Mouse (Mus musculus) lung, embryonic 14.5 days (tissue): ENCODE results near the gene Tmem82. TPM values are rescaled to one million over a fixed set of nuclear protein-coding genes. Genes with fewer than 3 reads are reported as not detected.
A peak's percentile ranks its signal among the peaks of the same experiment; 100 is the strongest.

ENCODE experiments used
- ATAC-seq: fragments of 200-750 bp; cut with Nextera tagmentation; 2 replicates; pipeline ENCODE4 v1.8.0; 2017; ENCODE audit warnings: mild to moderate bottlenecking, moderate TSS enrichment, moderate library complexity; ENCODE audit not compliant: insufficient read depth
- DNase-seq: peaks from one replicate; pipeline ENCODE4 v3.0.0-alpha.2; 2015
- H3K27ac ChIP-seq: fragments of 300-500 bp; sonication (generic); 2 replicates; pipeline ENCODE4 v1.5.1; 2014; ENCODE audit warnings: low read depth, mild to moderate bottlenecking, moderate library complexity
- H3K27me3 ChIP-seq: fragments of 300-500 bp; sonication (generic); 2 replicates; pipeline ENCODE4 v1.6.1; 2014; ENCODE audit warnings: low read length, control low read depth; ENCODE audit not compliant: insufficient read depth
- H3K36me3 ChIP-seq: fragments of 300-500 bp; sonication (generic); 2 replicates; pipeline ENCODE4 v1.6.1; 2014; ENCODE audit warnings: control low read depth; ENCODE audit not compliant: insufficient read depth
- H3K4me1 ChIP-seq: fragments of 300-500 bp; sonication (generic); 2 replicates; pipeline ENCODE4 v1.6.1; 2014; ENCODE audit warnings: antibody characterized with exemption, control low read depth; ENCODE audit not compliant: insufficient read depth
- H3K4me2 ChIP-seq: fragments of 300-500 bp; sonication (generic); 2 replicates; pipeline ENCODE4 v1.6.1; 2014; ENCODE audit warnings: mild to moderate bottlenecking
- H3K4me3 ChIP-seq: fragments of 300-500 bp; sonication (generic); 2 replicates; pipeline ENCODE4 v1.5.1; 2014; ENCODE audit warnings: low read depth, low read length
- H3K9ac ChIP-seq: fragments of 300-500 bp; sonication (generic); 2 replicates; pipeline ENCODE4 v1.6.1; 2014
- H3K9me3 ChIP-seq: fragments of 300-500 bp; sonication (generic); 2 replicates; pipeline ENCODE4 v1.6.1; 2016; ENCODE audit warnings: low read depth, low read length, control low read depth
- CTCF ChIP-seq: IDR thresholded peaks from 2 replicates; pipeline ENCODE4 v1.5.1; 2016; ENCODE audit warnings: antibody characterized with exemption, low read depth
- WGBS: fragments of 180-500 bp; shearing (Covaris S2); extraction: QIAGEN DNeasy Blood & Tissue Kit; methylation state at CpG from one replicate; pipeline ENCODE4 v1.1.7; 2014; 5-methylcytosine and 5-hydroxymethylcytosine counted together
- polyA plus RNA-seq: library from polyadenylated mRNA; unstranded; fragments of >200 nt; fragmentation: Nextera tagmentation; extraction: Ambion mirVana; gene quantifications from 2 replicates; pipeline ENCODE4 v1.2.1, GENCODE M21; 2014

Tmem82 gene
- polyA plus RNA-seq, 1 experiment from 2014 or later = 0.50 TPM

GRCm38 (mm10) chr4:141614946-141615345 lies 3.5 kb downstream of the Tmem82 start:
- H3K4me2 ChIP-seq = no peak overlapping the region
- no peak overlapping the region for H3K9ac ChIP-seq
- no peak overlapping the region for H3K4me3 ChIP-seq
- TF ChIP-seq CTCF = no peak
- no peak for ATAC-seq
- WGBS = 68% methylated on average over 14 of the region's 14 CpGs
- no peaks in the 10 kb centered on the region for H3K27me3 ChIP-seq
- no peaks in the 10 kb centered on the region for H3K36me3 ChIP-seq
- no peaks in the 10 kb centered on the region for H3K9me3 ChIP-seq
- no peak overlapping the region for H3K27ac ChIP-seq
- H3K4me1 ChIP-seq = peaks cover 10% of the 10 kb centered on the region
- DNase-seq = no peak

DNA sequence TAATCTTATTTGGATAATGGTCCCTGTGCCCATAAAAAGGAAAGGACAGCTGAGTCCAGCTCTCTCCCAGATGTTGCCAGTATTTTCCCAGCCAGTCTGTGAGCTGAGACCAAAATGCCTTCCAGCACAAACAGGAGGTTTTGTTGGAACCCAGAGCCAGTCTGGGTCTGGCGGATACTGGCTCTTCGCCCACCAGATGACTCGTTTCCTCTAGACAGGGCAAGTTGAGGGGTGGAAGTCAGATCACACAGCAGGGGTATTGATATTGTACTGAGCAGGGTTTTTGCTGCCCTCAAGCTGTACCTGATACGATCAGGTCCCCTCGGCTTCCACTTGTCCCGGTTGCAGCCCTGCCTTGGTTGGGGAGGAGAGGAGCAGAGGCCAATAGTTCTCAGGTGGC lies 8.9 kb downstream of the Tmem82 start:
- no peak for ATAC-seq
- H3K36me3 ChIP-seq = no peaks in the 10 kb centered on the region
- H3K9me3 ChIP-seq = no peaks in the 10 kb centered on the region
- H3K9ac ChIP-seq = no peak overlapping the region
- H3K27me3 ChIP-seq = no peaks in the 10 kb centered on the region
- DNase-seq = peak; percentile 66
- peaks cover 9% of the 10 kb centered on the region; the same call in 1 of the 2 replicates for H3K4me1 ChIP-seq
- no peak overlapping the region for H3K27ac ChIP-seq
- 69% methylated on average over 6 of the region's 6 CpGs for WGBS
- TF ChIP-seq CTCF = no peak
- no peak overlapping the region for H3K4me2 ChIP-seq
- H3K4me3 ChIP-seq = no peak overlapping the region

- H3K9me3 ChIP-seq = no peaks in the 10 kb centered on the region
- TF ChIP-seq CTCF = no peak
- H3K9ac ChIP-seq = no peak within 1 kb of the TSS
- H3K27me3 ChIP-seq = no peaks in the 10 kb centered on the region
- DNase-seq (peak; percentile 57), ATAC-seq (no peak)
- no peak within 1 kb of the TSS for H3K4me3 ChIP-seq
- H3K27ac ChIP-seq = peak within 1 kb of the TSS; percentile 83; the same call in 1 of the 2 replicates
- H3K36me3 ChIP-seq = no peaks in the 10 kb centered on the region
- WGBS = 61% methylated on average over 11 of the region's 11 CpGs
- H3K4me2 ChIP-seq = no peak within 1 kb of the TSS
- peaks cover 21% of the 10 kb centered on the region for H3K4me1 ChIP-seq
Observed at GRCm38 (mm10) chr4:141605861-141606260, 12.6 kb downstream of the Tmem82 start, which contains the start of gene Fblim1. TSS of gene Fblim1 (minus strand) at chr4:141606096.

- no peak for DNase-seq
- Histone ChIP-seq H3K4me3 (no peak overlapping the region), H3K27ac (peak overlapping the region; percentile 83; the same call in 1 of the 2 replicates), H3K9me3 (no peaks in the 10 kb centered on the region), H3K4me2 (no peak overlapping the region), H3K27me3 (no peaks in the 10 kb centered on the region), H3K9ac (no peak overlapping the region), H3K36me3 (no peaks in the 10 kb centered on the region), H3K4me1 (peaks cover 21% of the 10 kb centered on the region)
- no peak for TF ChIP-seq CTCF
- WGBS = 81% methylated on average over 5 of the region's 5 CpGs
- peak; percentile 16; the same call in 1 of the 2 replicates for ATAC-seq
Observed at GRCm38 (mm10) chr4:141605421-141605820, 13.0 kb downstream of the Tmem82 start.

DNA sequence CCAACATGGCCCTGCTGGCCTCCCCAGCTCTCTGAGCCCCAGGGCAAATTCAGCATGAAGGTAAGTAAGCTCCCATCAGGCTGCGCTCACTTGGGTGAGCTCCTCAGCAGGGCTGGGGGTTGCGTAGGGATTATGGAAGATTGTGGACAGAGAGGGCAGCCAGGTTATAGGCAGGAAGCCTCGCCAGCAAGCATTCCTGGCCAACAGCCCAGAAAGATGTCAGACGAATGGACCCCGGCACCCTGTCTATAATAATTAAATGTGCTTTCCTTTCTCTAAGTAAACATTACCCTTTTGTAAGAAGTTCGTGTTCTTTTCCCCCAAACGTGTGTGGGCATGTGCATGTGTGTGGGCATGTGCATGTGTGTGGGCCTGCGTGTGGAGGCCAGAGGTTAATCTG lies 13.9 kb downstream of the Tmem82 start:
- WGBS = 12% methylated on average over 8 of the region's 8 CpGs
- no peaks in the 10 kb centered on the region for H3K36me3 ChIP-seq
- no peaks in the 10 kb centered on the region for H3K27me3 ChIP-seq
- TF ChIP-seq CTCF = no peak
- no peak overlapping the region for H3K9ac ChIP-seq
- no peak overlapping the region for H3K4me2 ChIP-seq
- H3K4me1 ChIP-seq = peaks cover 21% of the 10 kb centered on the region
- no peak overlapping the region for H3K4me3 ChIP-seq
- DNase-seq (peak; percentile 91), ATAC-seq (peak; percentile 66)
- peak overlapping the region; percentile 83 for H3K27ac ChIP-seq
- H3K9me3 ChIP-seq = no peaks in the 10 kb centered on the region

DNA sequence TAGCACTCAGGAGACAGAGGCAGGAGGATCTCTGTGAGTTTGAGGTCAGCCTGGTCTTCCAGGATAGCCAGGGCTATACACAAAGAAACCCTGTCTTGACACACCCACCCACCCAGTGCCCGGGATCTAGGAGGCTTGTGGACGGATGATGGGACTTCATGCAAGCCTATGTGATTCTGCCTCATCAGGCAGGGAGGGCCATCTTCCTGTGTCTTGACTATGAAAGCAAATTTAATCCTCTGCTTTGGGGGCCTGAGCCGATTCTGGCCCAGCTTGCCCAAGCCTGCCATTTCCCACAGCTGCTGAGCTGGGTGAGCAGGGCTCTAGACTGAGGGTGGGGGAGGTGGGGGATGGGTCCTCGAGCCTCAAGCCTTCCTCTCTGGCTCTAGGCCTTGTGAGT lies 14.5 kb downstream of the Tmem82 start:
- Histone ChIP-seq H3K4me2 (no peak overlapping the region), H3K9me3 (no peaks in the 10 kb centered on the region), H3K4me1 (peaks cover 21% of the 10 kb centered on the region), H3K9ac (no peak overlapping the region), H3K36me3 (no peaks in the 10 kb centered on the region), H3K27me3 (no peaks in the 10 kb centered on the region), H3K4me3 (no peak overlapping the region), H3K27ac (peak overlapping the region; percentile 83)
- TF ChIP-seq CTCF = no peak
- ATAC-seq (peak; percentile 21), DNase-seq (peak; percentile 21)
- WGBS = 64% methylated on average over 4 of the region's 4 CpGs

GRCm38 (mm10) chr4:141602523-141603223 lies 15.8 kb downstream of the Tmem82 start:
- DNase-seq (no peak), ATAC-seq (no peak)
- peaks cover 27% of the 10 kb centered on the region for H3K4me1 ChIP-seq
- no peak overlapping the region for H3K4me2 ChIP-seq
- 68% methylated on average over 11 of the region's 11 CpGs for WGBS
- no peaks in the 10 kb centered on the region for H3K36me3 ChIP-seq
- no peak overlapping the region for H3K27ac ChIP-seq
- no peaks in the 10 kb centered on the region for H3K27me3 ChIP-seq
- TF ChIP-seq CTCF = peak; percentile 28; the same call in 1 of the 2 replicates
- no peak overlapping the region for H3K4me3 ChIP-seq
- H3K9ac ChIP-seq = no peak overlapping the region
- no peaks in the 10 kb centered on the region for H3K9me3 ChIP-seq
